Mouse (Mus musculus) intestine, embryonic 14.5 days (tissue): ENCODE measurements around the gene Ttc36. TPM values are rescaled to one million over a fixed set of nuclear protein-coding genes. Genes with fewer than 3 reads are reported as not detected.

Experiments used
- ATAC-seq: fragments of 200-750 bp; cut with Nextera tagmentation; replicated peaks from 2 replicates; pipeline ENCODE4 v1.8.0; 2017; ENCODE audit warnings: low read depth, moderate number of reproducible peaks, moderate TSS enrichment, moderate library complexity; ENCODE audit not compliant: low FRiP score, low TSS enrichment
- DNase-seq: peaks from one replicate; pipeline ENCODE4 v3.0.0-alpha.2; 2018; ENCODE audit warnings: low spot score
- H3K27ac ChIP-seq: fragments of 300-500 bp; sonication (generic); 2 replicates; pipeline ENCODE4 v1.5.1; 2014; ENCODE audit warnings: low read depth, mild to moderate bottlenecking, control low read depth
- H3K27me3 ChIP-seq: fragments of 300-500 bp; sonication (generic); replicated peaks from 2 replicates; pipeline ENCODE4 v1.6.1; 2014; ENCODE audit warnings: low read length, control low read depth; ENCODE audit not compliant: control insufficient read depth, insufficient read depth
- H3K36me3 ChIP-seq: fragments of 300-500 bp; sonication (generic); 2 replicates; pipeline ENCODE4 v1.6.1; 2014; ENCODE audit warnings: low read length, control low read depth; ENCODE audit not compliant: control insufficient read depth, insufficient read depth
- H3K4me1 ChIP-seq: fragments of 300-500 bp; sonication (generic); replicated peaks from 2 replicates; pipeline ENCODE4 v1.6.1; 2014; ENCODE audit warnings: low read length, control low read depth, mixed read lengths; ENCODE audit not compliant: control insufficient read depth, insufficient read depth
- H3K4me2 ChIP-seq: fragments of 300-500 bp; sonication (generic); 2 replicates; pipeline ENCODE4 v1.6.1; 2014; ENCODE audit warnings: low read length
- H3K4me3 ChIP-seq: fragments of 300-500 bp; sonication (generic); 2 replicates; pipeline ENCODE4 v1.5.1; 2014; ENCODE audit warnings: low read depth, low read length, control low read depth, mixed read lengths
- H3K9ac ChIP-seq: fragments of 300-500 bp; sonication (generic); 2 replicates; pipeline ENCODE4 v1.6.1; 2014; ENCODE audit warnings: mild to moderate bottlenecking, low read length
- H3K9me3 ChIP-seq: fragments of 300-500 bp; sonication (generic); 2 replicates; pipeline ENCODE4 v1.6.1; 2016; ENCODE audit warnings: low read length, control low read depth; ENCODE audit not compliant: control insufficient read depth
- WGBS: fragments of 180-500 bp; shearing (Covaris S2); extraction: QIAGEN DNeasy Blood & Tissue Kit; methylation state at CpG from one replicate; pipeline ENCODE4 v1.1.7; 2014; 5-methylcytosine and 5-hydroxymethylcytosine counted together
- polyA plus RNA-seq: library from polyadenylated mRNA; unstranded; fragments of >200 nt; fragmentation: Nextera tagmentation; extraction: Ambion mirVana; gene quantifications from 2 replicates; pipeline ENCODE4 v1.2.1, GENCODE M21; 2014

The Ttc36 gene
- polyA plus RNA-seq, 1 experiment from 2014 or later = 2.7 TPM

GRCm38 (mm10) chr9:44819920-44820827 lies 17.3 kb upstream of the Ttc36 start:
- Histone ChIP-seq H3K27me3 (no peaks in the 10 kb centered on the region), H3K27ac (no peak overlapping the region), H3K4me2 (no peak overlapping the region), H3K9me3 (no peaks in the 10 kb centered on the region), H3K36me3 (peaks cover 100% of the 10 kb centered on the region), H3K4me1 (no peaks in the 10 kb centered on the region), H3K9ac (no peak overlapping the region), H3K4me3 (no peak overlapping the region)
- WGBS = 93% methylated on average over 15 of the region's 15 CpGs
- ATAC-seq (no peak), DNase-seq (no peak)

GRCm38 (mm10) chr9:44817522-44817921 lies 14.7 kb upstream of the Ttc36 start:
- no peak overlapping the region for H3K27ac ChIP-seq
- H3K4me2 ChIP-seq = no peak overlapping the region
- H3K36me3 ChIP-seq = peaks cover 100% of the 10 kb centered on the region
- H3K4me1 ChIP-seq = no peaks in the 10 kb centered on the region
- no peak for ATAC-seq
- H3K27me3 ChIP-seq = no peaks in the 10 kb centered on the region
- H3K4me3 ChIP-seq = no peak overlapping the region
- WGBS = 84% methylated on average over 5 of the region's 5 CpGs
- no peaks in the 10 kb centered on the region for H3K9me3 ChIP-seq
- no peak for DNase-seq
- H3K9ac ChIP-seq = no peak overlapping the region

- Histone ChIP-seq H3K4me3 (no peak overlapping the region), H3K27ac (no peak overlapping the region), H3K36me3 (peaks cover 100% of the 10 kb centered on the region), H3K9me3 (no peaks in the 10 kb centered on the region), H3K4me1 (no peaks in the 10 kb centered on the region), H3K4me2 (no peak overlapping the region), H3K27me3 (no peaks in the 10 kb centered on the region), H3K9ac (no peak overlapping the region)
- ATAC-seq (no peak), DNase-seq (no peak)
- 92% methylated on average over 8 of the region's 8 CpGs for whole genome bisulfite sequencing
These were observed 11.3 kb upstream of the Ttc36 start for GRCm38 (mm10) chr9:44814179-44814578.

- no peak for DNase-seq
These were observed 7.4 kb upstream of the Ttc36 start for GRCm38 (mm10) chr9:44810316-44810715.

GRCm38 (mm10) chr9:44807778-44808177 lies 4.9 kb upstream of the Ttc36 start:
- H3K4me3 ChIP-seq = no peak overlapping the region
- ATAC-seq = no peak
- H3K9me3 ChIP-seq = no peaks in the 10 kb centered on the region
- H3K9ac ChIP-seq = no peak overlapping the region
- no peaks in the 10 kb centered on the region for H3K4me1 ChIP-seq
- no peak overlapping the region for H3K4me2 ChIP-seq
- WGBS = 95% methylated on average over 10 of the region's 10 CpGs
- peaks cover 82% of the 10 kb centered on the region for H3K36me3 ChIP-seq
- no peaks in the 10 kb centered on the region for H3K27me3 ChIP-seq
- H3K27ac ChIP-seq = no peak overlapping the region
- no peak for DNase-seq

More at GRCm38 (mm10) chr9:44810316-44810715, 7.4 kb upstream of the Ttc36 start:
- Histone ChIP-seq H3K4me2 (no peak overlapping the region), H3K36me3 (peaks cover 99% of the 10 kb centered on the region), H3K9me3 (no peaks in the 10 kb centered on the region), H3K4me3 (no peak overlapping the region), H3K4me1 (no peaks in the 10 kb centered on the region), H3K27ac (no peak overlapping the region), H3K27me3 (no peaks in the 10 kb centered on the region), H3K9ac (no peak overlapping the region)
- 90% methylated on average over 10 of the region's 10 CpGs for WGBS
- ATAC-seq = no peak

- no peaks in the 10 kb centered on the region for H3K27me3 ChIP-seq
- no peaks in the 10 kb centered on the region for H3K9me3 ChIP-seq
- no peak overlapping the region for H3K9ac ChIP-seq
- 75% methylated on average over 5 of the region's 5 CpGs for WGBS
- DNase-seq (no peak), ATAC-seq (no peak)
- peaks cover 76% of the 10 kb centered on the region for H3K36me3 ChIP-seq
- H3K4me2 ChIP-seq = no peak overlapping the region
- no peak overlapping the region for H3K27ac ChIP-seq
- no peaks in the 10 kb centered on the region for H3K4me1 ChIP-seq
- H3K4me3 ChIP-seq = no peak overlapping the region
These were observed 4.3 kb upstream of the Ttc36 start for GRCm38 (mm10) chr9:44807141-44807540.

- Histone ChIP-seq H3K36me3 (peaks cover 60% of the 10 kb centered on the region), H3K4me1 (no peaks in the 10 kb centered on the region), H3K4me3 (no peak overlapping the region), H3K4me2 (no peak overlapping the region), H3K27ac (no peak overlapping the region), H3K9ac (no peak overlapping the region), H3K9me3 (no peaks in the 10 kb centered on the region), H3K27me3 (no peaks in the 10 kb centered on the region; the same call in 1 of the 2 replicates)
- WGBS = 89% methylated on average over 5 of the region's 5 CpGs
- ATAC-seq (no peak), DNase-seq (no peak)
These were observed 2.7 kb upstream of the Ttc36 start for GRCm38 (mm10) chr9:44805536-44805935.

GRCm38 (mm10) chr9:44804678-44805077 lies 1.8 kb upstream of the Ttc36 start:
- Histone ChIP-seq H3K4me2 (no peak overlapping the region), H3K9me3 (no peaks in the 10 kb centered on the region), H3K4me3 (no peak overlapping the region), H3K4me1 (peaks cover 3% of the 10 kb centered on the region), H3K36me3 (peaks cover 51% of the 10 kb centered on the region), H3K9ac (no peak overlapping the region), H3K27ac (no peak overlapping the region), H3K27me3 (peaks cover 2% of the 10 kb centered on the region; the same call in 1 of the 2 replicates)
- DNase-seq (no peak), ATAC-seq (no peak)
- 88% methylated on average over 10 of the region's 10 CpGs for WGBS

GRCm38 (mm10) chr9:44801669-44802068 lies 1.2 kb downstream of the Ttc36 start:
- Histone ChIP-seq H3K4me2 (no peak overlapping the region), H3K4me1 (peaks cover 5% of the 10 kb centered on the region), H3K36me3 (peaks cover 21% of the 10 kb centered on the region), H3K9ac (no peak overlapping the region), H3K27ac (no peak overlapping the region), H3K9me3 (no peaks in the 10 kb centered on the region), H3K4me3 (no peak overlapping the region), H3K27me3 (peaks cover 7% of the 10 kb centered on the region; the same call in 1 of the 2 replicates)
- WGBS = 77% methylated on average over 6 of the region's 6 CpGs
- DNase-seq (no peak), ATAC-seq (no peak)
